Mouse (Mus musculus) stomach, postnatal 0 days (tissue): ENCODE results near the gene Omp.

Source experiments
- CTCF ChIP-seq: IDR thresholded peaks from 2 replicates; pipeline ENCODE4 v1.5.1; 2016; ENCODE audit warnings: antibody characterized with exemption, low read depth, mild to moderate bottlenecking, moderate library complexity
- EP300 ChIP-seq: optimal IDR thresholded peaks from 2 replicates; pipeline ENCODE3; 2016; ENCODE audit warnings: antibody characterized with exemption

DNA sequence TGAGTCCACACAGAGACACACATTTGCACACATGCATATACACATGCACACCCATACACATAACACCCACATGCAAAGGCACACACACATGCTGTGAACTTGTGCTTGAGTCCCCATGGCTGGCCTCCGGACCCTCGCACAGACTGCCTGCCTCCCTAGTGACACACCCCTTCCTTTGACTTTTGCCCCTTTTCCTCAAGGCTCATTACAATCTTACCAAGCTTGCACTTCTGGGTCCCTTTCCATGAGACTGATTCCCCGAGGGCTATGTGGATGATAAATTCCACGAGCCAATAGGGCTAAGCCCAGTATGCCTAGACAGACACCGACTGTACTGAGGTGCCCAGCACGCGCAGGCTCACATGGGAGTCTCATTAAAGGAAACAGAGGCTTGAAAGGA is 39.0 kb downstream of the Omp start:
- TF ChIP-seq CTCF (no peak), EP300 (no peak)
